Mouse (Mus musculus) erythroblast, embryonic 14.5 days (primary cell): Measurements from ENCODE around the gene Fos.

ENCODE experiments used
- GATA1 ChIP-seq: IDR thresholded peaks from 2 replicates; pipeline ENCODE4 v1.6.1; 2012; ENCODE audit warnings: low read length, inconsistent platforms, mixed read lengths
- TAL1 ChIP-seq: IDR thresholded peaks from 3 replicates; pipeline ENCODE4 v1.6.1; 2012; ENCODE audit warnings: low read length, inconsistent platforms, mixed read lengths

DNA sequence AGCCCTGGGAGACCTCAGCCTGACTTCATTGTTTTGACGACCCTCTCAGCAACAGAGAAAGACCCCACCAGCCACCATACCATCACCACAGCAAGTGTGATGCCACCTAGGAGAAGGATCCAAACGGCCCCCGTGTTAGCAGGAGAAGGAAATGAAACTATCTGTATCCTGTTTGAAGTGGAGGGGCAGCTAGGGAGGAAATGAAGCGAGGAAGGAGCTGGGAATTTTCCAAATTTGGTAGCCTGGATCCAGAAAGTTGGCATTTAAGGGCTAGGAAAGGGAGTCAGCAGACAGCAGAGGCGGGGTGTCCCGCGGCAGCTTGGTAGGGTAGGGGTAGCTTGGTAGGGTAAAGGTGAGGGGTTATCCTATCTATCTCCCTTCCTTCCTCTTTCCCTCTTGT, 10.9 kb upstream of the Fos start:
- TF ChIP-seq TAL1 (no peak), GATA1 (no peak)
